Mouse (Mus musculus): Measurements from ENCODE around the gene Dstyk.

DNA sequence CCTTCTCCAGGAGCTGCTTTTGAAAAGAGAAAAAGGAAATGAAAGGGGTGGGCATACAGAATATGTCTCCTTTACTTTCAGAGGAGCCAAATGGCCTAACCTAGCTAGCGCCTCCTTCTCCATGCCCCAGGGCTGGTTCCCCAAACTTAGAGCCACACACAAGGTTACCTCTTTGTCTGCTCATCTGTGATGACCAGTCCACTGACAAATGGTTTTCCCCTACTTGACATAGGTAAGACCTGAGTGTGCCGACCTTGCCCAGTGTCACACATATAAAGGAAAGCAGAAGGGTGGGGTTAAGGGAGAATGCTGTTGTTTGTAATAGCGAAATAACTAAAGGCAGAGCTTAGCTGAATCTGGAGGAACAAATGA lies 42.5 kb upstream of the Dstyk start:
- TF ChIP-seq CTCF (IDR thresholded peaks at IDR 0.05; ENCODE audit: low read depth) (no peak), EP300 (optimal IDR thresholded peaks at IDR 0.05) (no peak)

Data from stomach, postnatal 0 days (tissue).